ENCODE assay signal across 16 mouse cellular contexts in genomic region chr5:119561531-119561930, GRCm38 (mm10).
"Had no signal": no experiment of that assay in that cellular context is flagged by ENCODE, and none has a peak within 500 bp of the region (broad histone marks: within the 10 kb centered on the region; RNA-seq: fewer than 3 reads in every experiment).

No protein-coding gene starts in this region.

- DNase-seq: right cerebral cortex, adult 18-20 months; right cerebral cortex, postnatal 14 days; right cerebral cortex, postnatal 25 days; right cerebral cortex, postnatal 4 days; spleen, adult 18-20 months; thymus, adult 18-20 months; thymus, adult 2 months; thymus, postnatal 14 days; thymus, postnatal 25 days; thymus, postnatal 36 days; thymus, postnatal 4 days had no signal

- H3K27me3 ChIP-seq: neural tube, embryonic 12.5 days; stomach, embryonic 15.5 days had no signal

- H3K4me2 ChIP-seq: neural tube, embryonic 12.5 days; neural tube, embryonic 13.5 days; neural tube, embryonic 15.5 days; stomach, embryonic 15.5 days had no signal

- H3K9me3 ChIP-seq: neural tube, embryonic 12.5 days; neural tube, embryonic 13.5 days; neural tube, embryonic 15.5 days; stomach, embryonic 15.5 days had no signal

- H3K9ac ChIP-seq: neural tube, embryonic 12.5 days; neural tube, embryonic 13.5 days; neural tube, embryonic 15.5 days; stomach, embryonic 15.5 days had no signal

- H3K4me3 ChIP-seq: neural tube, embryonic 12.5 days; neural tube, embryonic 13.5 days; neural tube, embryonic 15.5 days; stomach, embryonic 15.5 days had no signal

- H3K36me3 ChIP-seq: neural tube, embryonic 12.5 days; neural tube, embryonic 13.5 days; neural tube, embryonic 15.5 days; stomach, embryonic 15.5 days had no signal

- H3K27ac ChIP-seq: neural tube, embryonic 12.5 days; neural tube, embryonic 13.5 days; neural tube, embryonic 15.5 days; stomach, embryonic 15.5 days; stomach, postnatal 0 days had no signal
